Mouse (Mus musculus): Measurements from ENCODE around the gene Clybl.

DNA sequence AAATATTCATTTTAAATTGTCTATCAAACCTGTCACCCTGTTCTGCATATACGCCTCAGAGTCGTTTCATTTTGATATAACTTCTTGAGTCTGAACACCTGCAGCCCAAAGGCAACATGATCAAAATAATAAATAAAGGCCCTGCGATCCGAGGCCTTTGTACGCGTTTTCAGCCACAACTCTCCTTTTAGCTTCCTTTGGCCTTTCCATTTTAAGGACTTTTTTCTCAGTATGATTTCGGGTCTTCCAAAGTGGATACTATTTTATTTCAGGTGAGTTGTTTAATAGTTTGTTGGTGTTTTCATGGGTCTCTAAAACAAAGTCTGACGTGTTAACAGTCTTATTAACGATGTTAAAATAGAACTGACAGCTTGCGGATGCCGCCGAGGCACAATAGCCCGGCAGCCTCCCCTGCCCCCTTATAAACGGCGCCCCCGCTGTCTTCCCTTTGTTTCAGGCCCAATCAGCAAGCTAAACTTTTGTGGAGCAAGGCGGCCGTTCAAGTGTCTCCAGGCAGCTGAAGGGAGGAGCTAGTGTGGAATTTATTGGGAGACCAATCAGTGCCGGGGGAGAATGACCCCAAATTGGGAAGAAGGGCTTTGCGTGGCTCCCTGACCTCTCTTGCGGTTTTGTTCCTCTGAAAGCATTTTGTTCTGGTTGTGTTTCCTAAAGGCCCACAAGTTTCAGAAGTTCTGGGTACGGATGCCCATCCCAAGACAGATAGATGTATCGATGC lies 47.5 kb downstream of the Clybl start:
- TF ChIP-seq TAL1 (IDR thresholded peaks at IDR 0.05; ENCODE audit: low read length) = no peak
- TF ChIP-seq GATA1 (IDR thresholded peaks at IDR 0.05; ENCODE audit: low read length) = no peak

Data from erythroblast, embryonic 14.5 days (primary cell).